Mouse (Mus musculus) E14TG2a.4 (cell line): ENCODE measurements around the gene Catsperz.

ENCODE experiments used
- CTCF ChIP-seq: conservative IDR thresholded peaks from 2 replicates; pipeline ENCODE4 v1.5.1; 2014; ENCODE audit warnings: low read length
- NANOG ChIP-seq: IDR thresholded peaks from 2 replicates; pipeline ENCODE4 v1.6.1; 2014; ENCODE audit warnings: borderline replicate concordance, low read length, mixed read lengths
- POU5F1 ChIP-seq: IDR thresholded peaks from 2 replicates; pipeline ENCODE4 v1.6.1; 2014; ENCODE audit warnings: low read length, borderline replicate concordance

DNA sequence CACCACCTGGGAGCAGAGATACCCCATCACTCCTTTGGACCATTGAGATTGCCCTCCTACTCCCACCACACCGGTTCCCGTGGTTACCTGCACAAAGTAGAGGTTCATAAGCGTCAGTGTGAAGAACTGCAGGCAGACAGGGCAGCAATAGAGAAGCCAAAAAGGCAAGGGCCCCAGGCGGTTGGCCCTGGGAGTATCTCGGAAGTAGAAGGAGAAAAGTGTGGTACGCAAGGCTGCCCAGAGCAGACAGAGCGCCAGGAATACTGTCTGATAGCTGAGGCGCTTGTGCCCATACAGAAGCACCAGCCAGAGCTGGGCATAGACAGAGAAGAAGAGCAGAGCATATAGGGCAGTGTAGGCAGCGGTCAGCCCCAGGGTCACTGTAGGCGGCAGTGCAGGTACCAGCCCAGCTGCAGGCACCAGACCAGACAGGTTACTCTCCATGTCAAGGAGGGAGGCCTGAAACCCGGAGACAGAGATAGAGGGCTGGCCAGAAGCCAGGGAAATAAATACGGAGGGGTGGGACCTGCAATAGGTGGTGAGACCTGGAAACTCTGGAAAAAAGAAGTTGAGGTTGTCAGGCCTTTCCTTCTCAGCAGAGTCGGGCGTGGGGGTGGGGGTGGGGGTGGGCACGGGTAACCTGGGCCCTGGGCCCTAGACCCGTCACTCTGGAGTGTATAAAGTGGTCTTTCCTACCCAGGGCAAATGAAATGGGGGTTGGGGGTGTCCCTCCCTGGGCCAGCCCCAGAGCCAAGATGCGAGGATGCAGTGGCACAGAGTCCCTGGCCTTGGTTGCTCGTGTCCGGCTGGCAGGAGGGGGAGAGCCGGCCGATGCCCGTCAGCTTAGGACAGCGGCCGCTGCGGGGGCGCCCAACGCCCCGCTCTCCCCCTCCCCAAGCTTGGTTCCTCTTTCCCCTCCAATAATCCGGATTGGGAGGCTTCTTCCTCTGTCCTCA lies 15.5 kb upstream of the Catsperz start:
- TF ChIP-seq CTCF (no peak), NANOG (no peak), POU5F1 (no peak)
